Mouse (Mus musculus) MEL (cell line): ENCODE results near the gene Rnd1. TPM values are rescaled to one million over a fixed set of nuclear protein-coding genes. Genes with fewer than 3 reads are reported as not detected.

Experiments
- DNase-seq: peaks from one replicate; pipeline ENCODE4 v3.0.0; 2011; ENCODE audit warnings: low read depth, low spot score
- H3K27ac ChIP-seq: 2 replicates; pipeline ENCODE4 v1.5.1; 2012; ENCODE audit warnings: low read depth, mild to moderate bottlenecking, control low read depth, low read length, moderate library complexity; ENCODE audit not compliant: control insufficient read depth
- H3K27me3 ChIP-seq, 2 experiments: fragments of 150-350 bp in 1 of 2; sonication (generic) in 1 of 2; 2 replicates each; pipeline ENCODE4 v1.6.1; 2012; ENCODE audit warnings: low read length in 2 of 2, mild to moderate bottlenecking in 2 of 2, improper control_type of control experiment in 1 of 2, moderate library complexity in 1 of 2; ENCODE audit not compliant: insufficient read depth in 2 of 2, control insufficient read depth in 1 of 2
- H3K36me3 ChIP-seq, 2 experiments: 2 replicates each; pipeline ENCODE4 v1.6.1; 2012 to 2014; ENCODE audit warnings: low read length in 2 of 2, improper control_type of control experiment in 1 of 2, inconsistent platforms in 1 of 2, mild to moderate bottlenecking in 1 of 2; ENCODE audit not compliant: insufficient read depth in 2 of 2, control insufficient read depth in 1 of 2
- H3K4me1 ChIP-seq, 2 experiments: fragments of 150-350 bp in 1 of 2; sonication (generic) in 1 of 2; 2 replicates each; pipeline ENCODE4 v1.6.1; 2012; ENCODE audit warnings: low read length in 2 of 2, improper control_type of control experiment in 1 of 2, mild to moderate bottlenecking in 1 of 2; ENCODE audit not compliant: insufficient read depth in 2 of 2, control insufficient read depth in 1 of 2
- H3K4me3 ChIP-seq, 2 experiments: fragments of 150-350 bp in 1 of 2; sonication (generic) in 1 of 2; 2 replicates each; pipeline ENCODE4 v1.5.1; 2012; ENCODE audit warnings: low read depth in 2 of 2, low read length in 2 of 2, mild to moderate bottlenecking in 2 of 2, moderate library complexity in 2 of 2, control low read depth in 1 of 2, improper control_type of control experiment in 1 of 2; ENCODE audit not compliant: control insufficient read depth in 1 of 2, insufficient read depth in 1 of 2
- H3K79me2 ChIP-seq: 2 replicates; pipeline ENCODE4 v1.6.1; 2012; ENCODE audit warnings: mild to moderate bottlenecking, low read length, moderate library complexity; ENCODE audit not compliant: control insufficient read depth, poor library complexity, insufficient read depth
- H3K9ac ChIP-seq: 2 replicates; pipeline ENCODE4 v1.6.1; 2012; ENCODE audit warnings: low read depth, mild to moderate bottlenecking, control low read depth, low read length, moderate library complexity; ENCODE audit not compliant: control insufficient read depth, poor library complexity, severe bottlenecking
- H3K9me3 ChIP-seq: fragments of 150-350 bp; sonication (generic); replicated peaks from 2 replicates; pipeline ENCODE4 v1.6.1; 2012; ENCODE audit warnings: mild to moderate bottlenecking, low read length, improper control_type of control experiment, moderate library complexity; ENCODE audit not compliant: insufficient read depth
- BHLHE40 ChIP-seq: IDR thresholded peaks from 2 replicates; pipeline ENCODE4 v1.6.1; 2012; ENCODE audit warnings: low read depth, mild to moderate bottlenecking, inconsistent platforms, low read length, improper control_type of control experiment, borderline replicate concordance
- CTCF ChIP-seq, 3 experiments: IDR thresholded peaks in 2 of 3; conservative IDR thresholded peaks in 1 of 3; 2 replicates each; pipeline ENCODE4 v1.5.1; 2011 to 2012; ENCODE audit warnings: low read length in 3 of 3, low read depth in 2 of 3, mild to moderate bottlenecking in 2 of 3, improper control_type of control experiment in 1 of 3, inconsistent platforms in 1 of 3, mixed read lengths in 1 of 3, moderate library complexity in 1 of 3; ENCODE audit not compliant: control insufficient read depth in 1 of 3, insufficient read depth in 1 of 3, poor library complexity in 1 of 3, severe bottlenecking in 1 of 3
- ELF1 ChIP-seq: IDR thresholded peaks from 2 replicates; pipeline ENCODE4 v1.6.1; 2014; ENCODE audit warnings: low read depth, mild to moderate bottlenecking, inconsistent platforms, low read length, improper control_type of control experiment, moderate library complexity
- HCFC1 ChIP-seq: IDR thresholded peaks from 2 replicates; pipeline ENCODE4 v1.6.1; 2012; ENCODE audit warnings: low read depth, mild to moderate bottlenecking, inconsistent platforms, low read length, improper control_type of control experiment, moderate library complexity
- MAX ChIP-seq: IDR thresholded peaks from 2 replicates; pipeline ENCODE4 v1.6.1; 2011; ENCODE audit warnings: low read length, improper control_type of control experiment
- MXI1 ChIP-seq: IDR thresholded peaks from 2 replicates; pipeline ENCODE4 v1.6.1; 2011; ENCODE audit warnings: mild to moderate bottlenecking, low read depth, low read length, improper control_type of control experiment
- MYC ChIP-seq: IDR thresholded peaks from 2 replicates; pipeline ENCODE4 v1.6.1; 2011; ENCODE audit warnings: low read depth, mild to moderate bottlenecking, low read length, improper control_type of control experiment, moderate library complexity
- NELFE ChIP-seq: IDR thresholded peaks from 2 replicates; pipeline ENCODE4 v1.6.1; 2011; ENCODE audit warnings: low read depth, low read length, improper control_type of control experiment
- POLR2AphosphoS2 ChIP-seq: IDR thresholded peaks from 2 replicates; pipeline ENCODE4 v1.6.1; 2011; ENCODE audit warnings: low read length, improper control_type of control experiment
- POLR2AphosphoS5 ChIP-seq: IDR thresholded peaks from 2 replicates; pipeline ENCODE4 v1.6.1; 2012; ENCODE audit warnings: low read depth, borderline replicate concordance, mild to moderate bottlenecking, inconsistent platforms, low read length, moderate library complexity, mixed read lengths
- RAD21 ChIP-seq: IDR thresholded peaks from 2 replicates; pipeline ENCODE4 v1.6.1; 2011; ENCODE audit warnings: mild to moderate bottlenecking, low read depth, low read length, improper control_type of control experiment
- SIN3A ChIP-seq: IDR thresholded peaks from 2 replicates; pipeline ENCODE4 v1.6.1; 2012; ENCODE audit warnings: low read length, improper control_type of control experiment, inconsistent platforms
- SMC3 ChIP-seq: IDR thresholded peaks from 2 replicates; pipeline ENCODE4 v1.6.1; 2011; ENCODE audit warnings: low read depth, low read length, improper control_type of control experiment
- TAL1 ChIP-seq: IDR thresholded peaks from 2 replicates; pipeline ENCODE4 v1.6.1; 2012; ENCODE audit warnings: mild to moderate bottlenecking, inconsistent platforms, low read length, moderate library complexity, mixed read lengths
- TBP ChIP-seq: IDR thresholded peaks from 2 replicates; pipeline ENCODE4 v1.8.0; 2011; ENCODE audit warnings: low read depth, low read length, improper control_type of control experiment
- TCF12 ChIP-seq: IDR thresholded peaks from 2 replicates; pipeline ENCODE4 v1.6.1; 2014; ENCODE audit warnings: low read depth, mild to moderate bottlenecking, inconsistent platforms, low read length, improper control_type of control experiment, moderate library complexity
- USF1 ChIP-seq: IDR thresholded peaks from 2 replicates; pipeline ENCODE4 v1.6.1; 2014; ENCODE audit warnings: low read depth, mild to moderate bottlenecking, inconsistent platforms, low read length, improper control_type of control experiment, moderate library complexity
- USF2 ChIP-seq, 2 experiments: IDR thresholded peaks; 2 replicates each; pipeline ENCODE4 v1.6.1; 2011 to 2012; ENCODE audit warnings: improper control_type of control experiment in 2 of 2, low read length in 2 of 2, borderline replicate concordance in 1 of 2, inconsistent platforms in 1 of 2, low read depth in 1 of 2, mild to moderate bottlenecking in 1 of 2; ENCODE audit not compliant: insufficient read depth in 1 of 2
- ZC3H11A ChIP-seq: IDR thresholded peaks from 2 replicates; pipeline ENCODE4 v1.6.1; 2012; ENCODE audit warnings: low read depth, mild to moderate bottlenecking, inconsistent platforms, low read length, improper control_type of control experiment
- ZMIZ1 ChIP-seq: IDR thresholded peaks from 2 replicates; pipeline ENCODE4 v1.6.1; 2012; ENCODE audit warnings: low read depth, mild to moderate bottlenecking, inconsistent platforms, low read length, improper control_type of control experiment, moderate library complexity
- ZNF384 ChIP-seq: IDR thresholded peaks from 2 replicates; pipeline ENCODE4 v1.6.1; 2012; ENCODE audit warnings: low read depth, mild to moderate bottlenecking, inconsistent platforms, low read length, improper control_type of control experiment
- polyA plus RNA-seq, 2 experiments: library from polyadenylated mRNA; stranded (reverse) in 1 of 2; unstranded in 1 of 2; fragments of >175 nt in 1 of 2; fragments of >200 nt in 1 of 2; gene quantifications; 2 replicates each; pipeline versions ENCODE4 v1.2.1 to v1.2.4; 2012; ENCODE audit warnings: low replicate concordance in 2 of 2, low read depth in 1 of 2; ENCODE audit not compliant: insufficient read length in 2 of 2, insufficient read depth in 1 of 2, missing spikeins in 1 of 2
- total RNA-seq: library from RNA; depleted of rRNA; stranded (reverse); fragments of 300-350 nt; gene quantifications from 2 replicates; pipeline ENCODE4 v1.2.3, GENCODE M21; 2012

Rnd1 gene
- total and polyA plus RNA-seq, 3 experiments: 5.5 to 6.0 TPM; not detected in 1

GRCm38 (mm10) chr15:98710442-98710841 lies 33.2 kb upstream of the Rnd1 start:
- Histone ChIP-seq H3K36me3 (no peaks in the 10 kb centered on the region; a peak in 1 of 4 replicates), H3K9ac (no peak overlapping the region), H3K27ac (no peak overlapping the region), H3K27me3 (peaks cover 0 to 3% of the 10 kb centered on the region in 2 experiments; a peak in 2 of 4 replicates), H3K4me1 (no peaks in the 10 kb centered on the region; a peak in 1 of 4 replicates), H3K9me3 (no peaks in the 10 kb centered on the region), H3K79me2 (no peaks in the 10 kb centered on the region), H3K4me3 (no peak overlapping the region)
- TF ChIP-seq TCF12 (0 out of 2 replicates have a peak, but pooled peaks have one; percentile 16), TAL1 (no peak), SIN3A (peak; percentile 54; the same call in 1 of the 2 replicates), CTCF (IDR thresholded peaks at IDR 0.05 in 2 of 3, conservative IDR thresholded peaks at IDR 0.05 in 1 of 3; ENCODE audit: control insufficient read depth in 1 of 3, insufficient read depth in 1 of 3, low read depth in 2 of 3, low read length in 3 of 3, poor library complexity in 1 of 3, severe bottlenecking in 1 of 3) (peak; percentile 80 to 95 (median 90)), TBP (no peak), ZC3H11A (peak; percentile 63), MYC (peak; percentile 36; the same call in 1 of the 2 replicates), ZNF384 (peak; percentile 38; the same call in 1 of the 2 replicates), RAD21 (peak; percentile 67), SMC3 (peak; percentile 86), USF2 (IDR thresholded peaks at IDR 0.05; ENCODE audit: borderline replicate concordance in 1 of 2, insufficient read depth in 1 of 2, low read depth in 1 of 2, low read length in 2 of 2) (no peak), MXI1 (peak; percentile 36; the same call in 1 of the 2 replicates)
- DNase-seq: peak; percentile 87

DNA sequence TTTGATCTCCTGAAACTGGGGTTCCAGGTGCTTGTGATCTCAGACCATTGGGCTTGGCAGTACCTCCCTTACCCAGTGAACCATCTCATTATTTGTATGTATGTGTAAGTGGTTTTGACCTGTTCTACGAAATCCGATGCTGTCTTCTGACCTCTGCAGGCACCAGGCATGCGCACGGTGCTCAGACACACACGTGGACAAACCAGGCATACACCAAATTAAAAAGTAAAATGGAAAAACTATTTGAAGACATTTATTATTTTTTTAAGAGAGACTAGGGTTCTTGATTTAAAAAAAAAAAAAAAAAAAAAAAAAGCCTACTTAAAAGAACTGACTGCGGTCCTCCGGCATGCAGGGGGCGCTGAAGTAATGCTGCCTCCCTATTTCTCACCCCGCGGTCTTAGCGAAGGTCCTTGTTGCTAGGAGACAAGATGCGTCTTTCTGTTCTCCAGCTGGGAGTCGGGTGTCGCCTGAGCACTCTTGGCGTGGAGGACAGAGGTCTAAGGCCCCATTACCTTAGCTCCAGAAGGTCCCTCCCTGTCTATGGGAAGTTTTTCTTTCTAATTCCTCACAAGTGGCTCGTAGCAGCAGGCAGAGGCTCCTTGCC lies 30.6 kb upstream of the Rnd1 start, which contains the start of gene Ccdc65:
TSS of gene Ccdc65 (plus strand) at position 442 of the 607 bp plus-strand sequence.
- Histone ChIP-seq H3K9ac (no peak within 1 kb of the TSS), H3K9me3 (no peaks in the 10 kb centered on the region), H3K4me1 (no peaks in the 10 kb centered on the region; a peak in 1 of 4 replicates), H3K27ac (no peak within 1 kb of the TSS), H3K4me3 (peak within 1 kb of the TSS in 1 of 2 experiments; percentile 37; a peak in 1 of 4 replicates), H3K79me2 (no peaks in the 10 kb centered on the region), H3K27me3 (peaks cover 4 to 17% of the 10 kb centered on the region in 2 experiments), H3K36me3 (no peaks in the 10 kb centered on the region; a peak in 1 of 4 replicates)
- peak; percentile 95 for DNase-seq
- TF ChIP-seq ELF1: peak; percentile 26; the same call in 1 of the 2 replicates
- TF ChIP-seq BHLHE40: no peak
- peak; percentile 44 to 86 (median 78); a peak in 5 of 6 replicates for TF ChIP-seq CTCF (IDR thresholded peaks at IDR 0.05 in 2 of 3, conservative IDR thresholded peaks at IDR 0.05 in 1 of 3; ENCODE audit: control insufficient read depth in 1 of 3, insufficient read depth in 1 of 3, low read depth in 2 of 3, low read length in 3 of 3, poor library complexity in 1 of 3, severe bottlenecking in 1 of 3)
- peak; percentile 86 for TF ChIP-seq MXI1
- no peak for TF ChIP-seq TAL1
- TF ChIP-seq MAX: no peak
- no peak for TF ChIP-seq ZMIZ1
- no peak for TF ChIP-seq NELFE
- TF ChIP-seq TBP: 0 out of 2 replicates have a peak, but pooled peaks have one; percentile 16
- no peak for TF ChIP-seq POLR2AphosphoS5
- no peak for TF ChIP-seq POLR2AphosphoS2
- TF ChIP-seq USF1: no peak
- peak; percentile 80 for TF ChIP-seq HCFC1
- TF ChIP-seq ZNF384: peak; percentile 99
- peak; percentile 99 for TF ChIP-seq SIN3A
- TF ChIP-seq, all 39 proteins: peak for 7
